Mouse (Mus musculus) frontal cortex, postnatal 25 days (tissue): ENCODE data around the gene Tsc1.

Experiments
- DNase-seq, 2 experiments: peaks; one replicate each; pipeline ENCODE4 v3.0.0; 2022; ENCODE audit warnings: low spot score in 2 of 2

The Tsc1 gene

GRCm38 (mm10) chr2:28613599-28613998 is 27.4 kb upstream of the Tsc1 start:
- no peak for DNase-seq

DNA sequence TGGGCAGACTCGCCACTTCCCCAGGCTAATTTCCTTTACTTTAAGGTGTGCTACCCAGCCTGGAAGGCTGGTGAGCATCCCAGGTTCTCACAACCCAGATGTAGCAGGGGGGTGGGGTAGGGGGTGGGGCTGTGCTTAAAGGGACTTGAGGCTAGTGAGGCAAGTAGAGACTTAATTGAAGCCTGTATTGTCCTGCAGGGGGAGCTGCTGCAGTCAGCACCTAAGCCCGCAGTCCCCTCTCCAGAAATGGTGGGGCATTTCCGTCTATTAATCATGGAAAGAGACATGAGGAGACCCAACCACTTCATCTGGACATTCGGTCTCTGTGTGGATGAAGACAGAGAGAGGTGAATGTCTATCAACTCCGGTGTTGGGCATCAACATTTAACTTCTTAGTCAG is 24.7 kb upstream of the Tsc1 start:
- no peak for DNase-seq

DNA sequence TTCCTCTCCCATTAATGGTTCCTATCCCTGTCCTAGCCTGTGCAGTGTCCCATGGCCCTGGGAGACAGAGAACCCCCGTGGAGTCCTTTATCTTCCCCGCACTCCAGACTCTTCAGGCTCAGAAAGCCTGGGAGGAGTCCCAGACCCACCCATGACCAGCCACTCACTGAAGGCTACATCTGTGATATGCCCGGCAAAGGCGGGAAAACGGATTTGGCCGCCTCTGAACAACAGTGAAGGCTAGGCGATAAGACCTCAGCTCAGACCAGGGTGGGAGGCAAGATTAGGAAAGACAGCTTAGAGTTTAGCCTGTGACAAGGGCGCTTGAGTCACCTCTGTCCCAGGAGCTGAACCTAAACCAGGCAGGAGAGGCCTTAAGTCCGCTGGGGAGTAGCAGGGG is 24.2 kb upstream of the Tsc1 start:
- DNase-seq: no peak

- DNase-seq: no peak
Measured at GRCm38 (mm10) chr2:28617498-28618486, 23.2 kb upstream of the Tsc1 start.

GRCm38 (mm10) chr2:28618777-28619336 is 22.2 kb upstream of the Tsc1 start:
- no peak for DNase-seq

DNA sequence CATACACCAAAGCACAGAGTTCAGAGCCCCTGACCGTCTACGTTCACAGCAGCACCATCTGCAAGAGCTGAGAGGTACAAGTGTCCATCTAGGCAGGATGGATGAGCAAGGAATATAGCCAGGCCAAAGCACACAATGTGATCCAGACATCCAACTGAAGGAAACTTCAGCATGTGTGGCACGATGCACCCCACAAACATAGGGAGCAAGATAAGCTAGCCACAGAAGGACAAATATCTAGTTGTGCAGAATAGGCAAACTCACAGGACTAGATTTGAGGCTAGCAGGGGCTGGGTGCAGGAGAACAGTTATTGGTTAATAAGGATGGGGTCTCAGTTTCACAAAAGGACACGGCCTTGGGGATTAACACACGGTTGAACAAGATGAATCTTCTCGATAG is 21.7 kb upstream of the Tsc1 start:
- no peak for DNase-seq

DNA sequence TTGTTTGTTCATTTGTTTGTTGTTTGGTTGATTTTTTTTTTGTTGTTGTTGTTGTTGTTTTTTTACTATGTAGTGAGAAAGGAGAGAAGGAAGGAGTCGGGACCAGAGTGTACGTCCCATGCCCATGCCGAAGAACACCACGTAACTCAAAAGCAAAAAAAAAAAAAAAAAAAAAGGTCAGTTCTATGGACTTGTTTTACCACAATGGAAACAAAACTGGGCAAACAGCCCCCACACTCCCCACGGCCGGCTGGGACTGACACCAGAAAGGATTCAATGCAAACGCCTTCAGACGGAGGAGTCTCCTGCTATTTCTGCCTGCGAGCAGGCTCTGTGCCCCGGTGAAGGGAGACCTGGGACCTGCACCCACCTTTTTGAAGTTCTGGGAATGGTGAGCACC is 20.5 kb upstream of the Tsc1 start:
- DNase-seq: no peak

DNA sequence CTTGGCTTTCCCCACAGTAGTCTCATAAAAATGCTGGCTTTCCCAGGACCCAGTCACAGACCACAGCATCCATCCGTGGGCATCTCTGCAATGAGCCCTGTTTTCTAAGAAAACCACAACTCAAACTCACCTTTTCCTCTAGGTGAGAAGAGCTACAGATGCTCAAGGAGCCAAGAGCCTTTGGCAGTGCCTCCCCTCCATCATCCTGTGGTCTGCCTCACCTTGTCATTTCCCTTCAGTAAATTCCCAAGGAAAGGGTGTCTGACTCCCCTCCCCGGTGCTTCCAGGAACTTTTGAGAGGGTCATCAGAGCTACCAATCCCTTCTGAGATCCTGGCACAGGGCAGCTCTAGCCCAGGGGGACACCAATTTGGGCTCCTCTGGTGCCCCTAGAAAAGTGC is 19.9 kb upstream of the Tsc1 start:
- DNase-seq: no peak

GRCm38 (mm10) chr2:28621664-28622171 is 19.3 kb upstream of the Tsc1 start, which contains the start of gene Gfi1b:
Gene Gfi1b (minus strand): TSS chr2:28621982.
- no peak for DNase-seq

- no peak for DNase-seq
Measured at GRCm38 (mm10) chr2:28622521-28623124, 18.4 kb upstream of the Tsc1 start.

- DNase-seq: no peak
Measured at GRCm38 (mm10) chr2:28624870-28625269, 16.2 kb upstream of the Tsc1 start.

DNA sequence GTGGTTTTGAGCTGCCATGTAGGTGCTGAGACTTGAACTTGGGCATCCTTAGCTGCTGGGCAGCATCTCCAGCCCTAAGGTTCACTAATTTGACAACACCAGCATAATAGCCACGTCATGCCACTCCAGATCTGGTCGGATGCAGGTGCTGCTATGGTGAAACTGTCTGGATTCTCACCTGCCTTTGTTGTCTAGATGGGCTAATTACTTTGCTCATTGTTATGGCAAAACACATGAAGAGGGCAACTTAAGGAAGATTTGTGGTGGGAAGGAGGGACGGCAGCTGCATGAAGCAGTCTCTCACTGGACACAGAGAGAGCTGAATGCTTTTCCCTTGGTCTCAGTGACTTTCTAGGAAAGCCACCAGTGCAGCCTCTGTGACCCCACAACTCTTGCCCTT is 15.0 kb upstream of the Tsc1 start:
- DNase-seq: no peak

- DNase-seq: no peak
Measured at GRCm38 (mm10) chr2:28628053-28628452, 13.0 kb upstream of the Tsc1 start.

DNA sequence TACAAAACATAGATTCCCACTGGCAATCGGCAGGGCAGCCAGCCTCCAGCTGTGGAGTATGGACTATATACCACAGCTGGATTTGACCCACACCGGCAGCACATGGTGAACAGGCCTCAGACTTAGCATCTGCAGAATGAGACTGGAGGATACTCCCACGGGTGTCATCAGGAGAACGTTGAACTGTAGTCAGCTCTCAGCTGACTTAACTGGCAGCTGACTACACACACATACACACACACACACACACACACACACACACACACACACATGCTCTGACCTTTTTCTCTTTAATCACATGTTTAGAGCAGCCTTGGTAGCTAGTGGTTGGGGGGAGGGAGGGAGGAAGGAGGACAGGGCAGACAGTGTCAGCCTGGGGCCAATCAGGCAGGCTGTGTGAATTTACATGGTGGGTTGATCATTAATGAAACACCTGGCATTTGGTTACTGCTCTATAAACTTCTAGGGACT is 11.1 kb upstream of the Tsc1 start:
- no peak for DNase-seq

- no peak for DNase-seq
Measured at GRCm38 (mm10) chr2:28632626-28633025, 8.4 kb upstream of the Tsc1 start.

GRCm38 (mm10) chr2:28633136-28633535 is 7.9 kb upstream of the Tsc1 start:
- no peak for DNase-seq

GRCm38 (mm10) chr2:28635199-28635598 is 5.8 kb upstream of the Tsc1 start:
- no peak for DNase-seq

GRCm38 (mm10) chr2:28637106-28637845 is 3.8 kb upstream of the Tsc1 start:
- no peak for DNase-seq

- no peak for DNase-seq
Measured at GRCm38 (mm10) chr2:28638352-28638751, 2.7 kb upstream of the Tsc1 start.

DNA sequence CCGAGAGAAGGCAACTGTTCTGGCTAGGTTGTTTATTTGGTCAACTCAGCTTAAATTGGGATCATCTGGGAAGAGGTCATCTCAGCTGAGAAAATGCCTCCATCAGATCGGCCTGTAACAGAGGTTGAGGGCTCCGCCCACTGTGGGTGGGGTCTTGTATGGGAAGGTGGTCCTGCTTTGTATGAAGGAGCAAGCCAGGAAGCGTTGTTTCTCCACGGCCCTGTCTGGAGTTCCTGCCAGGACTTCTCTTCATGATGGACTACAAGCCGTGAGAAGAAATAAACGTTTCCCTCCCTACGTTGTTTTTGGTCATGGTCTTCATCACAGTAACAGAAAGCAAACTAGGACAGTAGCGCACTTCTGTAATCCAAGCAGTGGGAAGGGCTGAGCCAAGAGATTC is 2.1 kb upstream of the Tsc1 start:
- no peak for DNase-seq

DNA sequence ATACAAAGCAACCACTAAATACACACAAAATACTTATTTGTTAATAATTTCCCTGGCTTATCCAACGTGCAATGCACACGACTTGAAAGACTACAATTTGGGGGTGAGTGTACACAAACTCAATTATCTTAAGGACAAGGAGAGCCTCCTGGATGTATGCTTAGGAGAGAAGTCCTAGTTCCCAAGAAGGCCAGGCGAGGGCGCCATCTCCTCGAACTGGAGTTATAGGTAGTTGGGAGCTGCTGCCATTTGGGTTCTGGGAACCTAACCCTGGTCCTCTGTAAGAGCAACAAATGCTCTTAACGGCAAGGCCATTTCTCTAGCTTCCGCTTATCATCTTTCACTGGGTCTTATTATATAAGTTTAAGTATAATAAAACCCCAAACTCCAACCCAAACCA is 1.2 kb upstream of the Tsc1 start:
- peak in 1 of 2 experiments; percentile 16 for DNase-seq
